Mouse (Mus musculus): ENCODE results near the gene Ulk4. TPM values are rescaled to one million over a fixed set of nuclear protein-coding genes. Genes with fewer than 3 reads are reported as not detected.
"Not testable (repeated sequence)": the region's sequence is repeated elsewhere in the genome, so short reads cannot be mapped to it uniquely, and the experiment has no call there.

The Ulk4 gene
- total RNA-seq, 2 experiments from 2014 or later, result 0.21 to 0.48 TPM

DNA sequence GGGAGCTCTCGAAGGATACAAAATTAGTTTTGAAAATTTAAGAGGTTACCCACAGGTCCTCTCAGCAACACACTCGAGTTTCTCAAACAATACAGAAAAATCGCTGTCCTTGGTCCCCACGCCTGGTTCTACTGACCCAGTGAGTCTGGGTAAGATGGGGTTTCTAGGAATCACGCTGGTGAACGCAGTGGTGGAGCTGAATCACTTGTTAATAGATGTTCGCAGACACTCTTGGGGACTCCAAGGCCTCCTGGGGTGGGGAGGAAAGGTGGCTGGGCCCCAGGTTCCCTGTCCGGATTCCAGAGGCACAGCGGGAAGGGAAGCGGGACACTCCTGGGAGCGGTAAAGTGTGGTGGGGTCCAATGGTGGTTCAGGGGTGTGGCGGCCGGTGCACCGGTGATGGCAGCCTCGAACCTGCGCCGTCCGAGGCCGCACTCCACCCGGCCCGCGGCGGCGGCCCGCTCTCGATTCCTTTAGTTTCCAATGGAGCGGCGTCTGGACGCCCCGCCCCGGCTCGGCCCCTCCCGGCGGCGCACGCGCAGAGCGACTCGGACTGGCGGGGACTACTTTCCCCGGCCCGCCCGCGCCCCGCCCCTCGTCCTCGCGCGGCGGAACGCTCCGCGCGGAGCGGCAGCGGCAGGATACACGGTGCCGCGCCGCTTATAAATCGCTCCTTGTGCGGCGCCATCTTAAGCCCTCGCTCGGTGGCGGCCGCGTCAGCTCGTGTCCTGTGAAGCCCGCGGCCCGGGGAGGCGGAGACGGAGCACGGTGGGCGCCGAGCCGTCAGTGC lies 344.0 kb downstream of the Ulk4 start:
- peak; percentile 93 for DNase-seq (ENCODE audit: low spot score)
- intact Hi-C loops (cut with DNase I), result loop anchor here (5.0 kb wide), 1 partner anchor 81 kb away; no protein-coding TSS in a partner anchor

DNA sequence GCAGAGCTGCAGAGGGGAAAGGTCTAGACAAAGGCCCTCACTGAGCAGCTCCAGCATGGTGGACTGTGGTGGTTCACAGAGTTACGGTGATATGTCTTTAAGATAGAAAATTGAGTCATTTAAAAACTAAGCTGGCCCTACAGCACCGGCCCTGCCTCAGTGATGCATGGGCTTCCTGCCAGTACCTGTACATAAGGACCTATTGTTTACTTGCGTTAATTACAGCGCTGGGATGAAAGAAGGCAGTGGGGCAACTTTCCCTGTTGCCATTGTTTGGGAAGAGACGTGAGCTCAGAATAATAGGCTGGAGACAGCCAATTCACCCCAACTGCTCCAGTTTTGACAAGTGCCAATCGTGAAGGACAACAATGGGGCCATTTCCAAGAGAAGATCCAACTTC lies 344.6 kb downstream of the Ulk4 start:
- intact Hi-C loops (cut with DNase I), result loop anchor here (5.0 kb wide), 1 partner anchor 80 kb away; no protein-coding TSS in a partner anchor
- no peak for DNase-seq (ENCODE audit: low spot score)

DNA sequence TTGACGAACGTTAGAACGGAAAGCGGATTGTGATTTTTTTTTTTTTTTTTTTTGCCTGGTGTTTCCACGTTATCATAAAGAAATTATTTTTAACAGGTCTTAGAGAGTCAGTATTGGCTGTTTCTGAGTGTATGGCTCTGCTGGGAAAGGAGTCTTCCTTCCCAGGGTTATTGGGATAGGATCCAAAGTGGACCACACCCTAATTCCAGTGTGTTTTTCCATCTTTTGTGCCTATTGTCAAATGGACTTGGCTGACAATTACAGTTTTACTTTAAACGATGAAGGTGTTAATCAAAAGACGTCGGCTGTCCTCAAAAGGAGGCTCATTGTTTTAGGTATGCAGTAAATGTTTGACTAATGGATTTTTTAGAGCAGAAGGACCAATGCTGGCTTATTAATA lies 346.2 kb downstream of the Ulk4 start:
- intact Hi-C loops (cut with DNase I), result loop anchor here (5.0 kb wide), 1 partner anchor 79 kb away; no protein-coding TSS in a partner anchor
- no peak for DNase-seq (ENCODE audit: low spot score)

DNA sequence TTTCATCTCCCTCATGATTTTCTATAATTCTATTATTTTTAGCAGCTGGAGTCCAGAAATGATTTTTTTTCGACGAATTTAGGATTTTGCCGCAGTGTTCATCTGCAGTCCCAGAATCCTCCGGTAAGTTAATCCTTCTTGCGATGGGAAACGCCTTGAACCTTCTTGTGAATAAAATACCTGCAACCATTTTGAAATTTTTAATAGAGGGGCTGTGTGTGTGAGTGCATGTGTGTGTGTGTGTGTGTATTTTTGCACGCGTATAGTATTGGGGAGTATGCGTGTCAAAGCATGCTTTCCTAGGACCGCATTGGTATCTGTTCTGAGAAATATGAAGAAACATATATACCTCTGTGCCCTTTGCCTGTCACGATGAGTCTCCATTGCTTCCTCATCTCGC lies 347.0 kb downstream of the Ulk4 start:
- intact Hi-C loops (cut with DNase I), result loop anchor here (5.0 kb wide), 1 partner anchor 78 kb away; no protein-coding TSS in a partner anchor
- DNase-seq (ENCODE audit: low spot score), result no peak

DNA sequence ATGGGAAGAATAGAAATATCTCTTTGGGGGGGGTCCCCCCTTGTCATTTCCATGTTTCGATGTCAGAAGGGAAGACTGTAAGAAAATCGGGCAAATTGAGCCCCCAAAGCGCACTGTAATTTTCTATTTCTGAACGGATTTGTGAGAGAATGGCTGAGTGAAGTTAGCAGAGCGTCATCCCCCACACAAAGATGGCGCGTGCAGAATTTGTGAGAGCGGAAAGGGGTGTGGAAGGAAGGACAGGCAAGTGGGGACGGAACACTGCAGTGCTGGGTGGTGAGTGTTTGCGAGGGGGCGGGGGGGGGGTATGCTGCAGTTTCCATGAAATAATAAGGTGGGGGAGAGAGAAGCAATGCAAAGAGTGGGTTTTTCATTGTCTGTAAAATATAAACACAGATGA lies 347.9 kb downstream of the Ulk4 start, which contains the start of gene Ctnnb1:
TSS of gene Ctnnb1 (plus strand) at position 136 of the 400 bp plus-strand sequence.
- intact Hi-C loops (cut with DNase I), result loop anchor here (5.0 kb wide), 1 partner anchor 47 kb away; no protein-coding TSS in a partner anchor
- no peak for DNase-seq (ENCODE audit: low spot score)

DNA sequence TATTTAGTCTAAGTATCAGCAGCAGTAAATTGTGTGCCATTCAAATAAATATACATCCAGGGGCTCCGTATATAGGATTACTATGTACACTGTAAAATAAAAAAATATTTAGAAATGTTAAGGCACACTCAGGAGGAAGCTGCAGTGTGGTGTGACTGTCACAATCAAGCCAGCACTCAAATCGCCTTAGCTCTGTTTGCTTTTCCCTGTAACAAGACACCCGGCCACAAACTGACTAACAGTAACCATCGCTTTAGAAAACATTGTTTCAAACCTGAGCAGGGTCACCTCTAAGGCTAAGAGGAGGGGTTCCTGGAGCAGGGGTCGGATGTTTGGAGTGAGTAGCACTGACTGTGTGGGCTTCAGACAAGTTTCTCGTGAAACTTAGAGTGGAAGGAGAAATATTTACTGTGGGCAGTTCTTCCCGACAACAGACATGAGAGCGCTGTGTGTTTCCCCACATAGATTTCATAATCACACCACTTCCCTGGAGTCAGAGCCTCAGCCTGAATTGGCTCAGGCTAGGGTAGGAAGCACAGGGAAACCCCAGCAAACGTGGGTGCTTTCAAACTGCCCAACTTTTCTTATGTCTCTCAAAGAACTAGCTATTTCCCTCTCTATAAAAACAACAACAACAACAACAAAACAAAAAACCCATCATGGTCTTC lies 349.9 kb downstream of the Ulk4 start:
- DNase-seq (ENCODE audit: low spot score), result no peak
- intact Hi-C loops (cut with DNase I), result loop anchor here (5.0 kb wide), 1 partner anchor 45 kb away; no protein-coding TSS in a partner anchor

DNA sequence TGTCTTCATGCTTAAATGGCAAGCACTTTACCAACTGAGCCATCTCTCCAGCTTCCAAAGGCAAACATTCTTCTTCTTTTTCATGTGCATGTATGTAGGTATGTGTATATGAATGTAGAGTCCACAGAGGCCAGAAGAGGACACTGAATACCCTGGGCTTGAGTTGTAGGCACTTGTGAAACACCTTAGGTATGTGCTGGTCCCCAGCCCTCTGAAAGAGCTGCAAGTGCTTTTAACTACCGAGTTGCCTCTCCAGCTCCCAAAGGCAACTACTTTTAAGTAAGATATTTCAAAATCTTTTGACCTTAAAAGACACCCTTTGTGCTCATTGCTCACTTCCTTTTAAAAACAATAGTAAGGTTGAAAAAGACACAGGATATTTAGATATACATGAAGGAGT lies 350.9 kb downstream of the Ulk4 start:
- intact Hi-C loops (cut with DNase I), result loop anchor here (5.0 kb wide), 1 partner anchor 44 kb away; no protein-coding TSS in a partner anchor
- DNase-seq (ENCODE audit: low spot score), result no peak

DNA sequence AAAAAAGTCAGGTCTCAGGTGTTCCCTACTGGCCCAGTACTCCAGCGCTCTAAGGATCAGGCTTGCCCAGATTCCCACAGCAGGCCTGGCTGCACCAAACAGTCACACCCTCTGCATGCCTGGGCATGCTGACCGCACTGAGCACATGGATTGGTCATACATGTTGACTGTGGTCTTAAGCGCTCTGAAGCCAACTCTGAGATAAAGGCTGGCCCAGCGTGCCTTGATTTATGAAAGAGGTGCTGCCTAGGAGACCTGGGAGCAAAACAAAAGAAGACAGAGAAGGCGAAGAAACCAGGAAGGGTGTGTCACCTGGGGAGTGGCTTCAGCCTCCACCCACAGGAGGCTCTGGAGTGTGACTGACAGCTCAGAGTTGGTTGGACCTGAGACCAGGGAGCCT lies 357.9 kb downstream of the Ulk4 start:
- intact Hi-C loops (cut with DNase I), result loop anchor here (5.0 to 10.0 kb wide), 3 partner anchors 114 to 317 kb away; no protein-coding TSS in a partner anchor
- DNase-seq (ENCODE audit: low spot score), result no peak

DNA sequence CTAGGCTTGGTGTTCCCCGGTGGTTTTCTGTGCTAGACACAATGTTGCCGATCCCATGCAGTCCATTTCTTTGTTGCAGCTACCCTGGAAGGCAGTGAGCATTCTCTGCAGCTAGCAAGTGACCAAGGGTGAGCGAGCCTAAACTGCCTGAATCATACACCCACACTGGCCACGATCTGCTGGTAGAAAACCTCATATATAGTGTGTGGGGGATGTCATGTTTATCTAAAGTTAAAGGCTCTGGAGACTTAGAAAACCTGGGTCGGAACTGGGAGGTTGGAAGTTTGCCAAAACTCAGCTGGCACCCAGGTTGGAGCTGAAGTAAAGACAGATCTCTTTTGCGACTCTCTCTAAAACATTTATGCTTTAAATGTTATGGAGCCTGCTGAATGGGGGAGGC lies 358.4 kb downstream of the Ulk4 start:
- DNase-seq (ENCODE audit: low spot score), result no peak
- intact Hi-C loops (cut with DNase I), result loop anchor here (5.0 to 10.0 kb wide), 3 partner anchors 114 to 316 kb away; no protein-coding TSS in a partner anchor

DNA sequence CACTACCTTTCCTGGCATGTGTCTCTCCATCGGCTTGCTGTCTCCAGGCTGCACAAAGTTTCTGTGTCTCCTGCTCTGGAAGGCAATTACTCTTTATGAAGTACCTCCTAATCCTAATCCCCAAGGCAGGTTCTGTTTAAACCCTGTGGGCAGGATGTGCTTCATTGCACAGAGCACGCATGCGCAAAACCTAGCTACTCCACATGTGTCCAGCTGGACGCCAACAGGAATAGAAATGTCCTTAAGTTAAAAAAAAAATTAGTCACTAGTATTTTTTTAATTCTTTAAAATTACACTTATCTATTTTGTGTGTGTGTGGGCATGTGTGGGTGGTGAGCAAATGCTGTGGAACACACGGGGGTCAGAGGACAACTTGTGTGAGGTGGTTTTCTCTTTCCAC lies 358.8 kb downstream of the Ulk4 start:
- DNase-seq (ENCODE audit: low spot score), result no peak
- intact Hi-C loops (cut with DNase I), result loop anchor here (5.0 to 10.0 kb wide), 3 partner anchors 113 to 316 kb away; no protein-coding TSS in a partner anchor

DNA sequence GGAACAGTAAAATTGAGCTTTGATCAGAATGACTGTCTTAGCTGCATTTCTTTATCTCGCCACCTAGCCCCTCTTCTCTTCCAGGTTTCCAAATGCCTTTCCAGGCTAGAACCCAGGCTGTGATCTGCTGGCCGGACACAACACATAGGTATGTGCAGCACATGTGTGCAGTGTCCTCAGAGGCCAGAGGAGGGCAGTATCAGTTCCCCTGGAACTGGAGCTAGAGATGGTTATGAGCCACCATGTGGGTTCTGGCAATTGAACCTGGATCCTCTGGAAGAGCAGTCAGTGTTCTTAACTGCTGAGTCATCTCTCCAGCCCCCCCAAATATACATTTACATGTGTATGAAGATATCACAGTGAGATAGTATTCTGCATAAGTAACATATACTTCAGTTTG lies 359.4 kb downstream of the Ulk4 start:
- intact Hi-C loops (cut with DNase I), result loop anchor here (5.0 to 10.0 kb wide), 3 partner anchors 113 to 315 kb away; no protein-coding TSS in a partner anchor
- not testable (repeated sequence) for DNase-seq (ENCODE audit: low spot score)

DNA sequence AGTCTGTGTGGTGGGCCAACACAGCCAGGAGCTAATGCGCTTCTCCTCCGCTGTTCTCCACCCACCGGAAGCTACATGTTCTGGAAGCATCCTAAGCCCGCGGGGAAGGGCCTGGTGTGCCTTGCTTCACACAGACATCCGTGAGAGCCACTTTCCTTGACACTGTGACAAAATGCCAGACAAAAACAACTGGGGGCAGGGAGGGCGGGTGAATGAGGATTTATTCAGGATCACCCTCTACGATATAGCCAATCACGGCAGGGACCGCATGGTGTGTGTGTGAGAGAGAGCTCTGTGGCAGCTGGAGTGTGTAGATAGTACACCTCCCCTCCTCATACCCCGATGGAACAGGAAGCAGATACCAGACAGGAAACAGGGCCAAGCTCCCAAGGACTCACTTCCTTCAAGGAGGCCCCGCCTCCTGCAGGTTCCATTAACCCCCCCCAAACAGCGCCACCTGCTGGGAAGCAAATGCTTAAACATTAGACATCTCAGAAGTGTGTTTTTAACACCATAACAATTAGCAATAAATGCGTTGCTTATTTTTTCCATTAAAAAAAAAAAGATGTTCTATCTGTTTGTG lies 362.0 kb downstream of the Ulk4 start:
- DNase-seq (ENCODE audit: low spot score), result peak; percentile 27

DNA sequence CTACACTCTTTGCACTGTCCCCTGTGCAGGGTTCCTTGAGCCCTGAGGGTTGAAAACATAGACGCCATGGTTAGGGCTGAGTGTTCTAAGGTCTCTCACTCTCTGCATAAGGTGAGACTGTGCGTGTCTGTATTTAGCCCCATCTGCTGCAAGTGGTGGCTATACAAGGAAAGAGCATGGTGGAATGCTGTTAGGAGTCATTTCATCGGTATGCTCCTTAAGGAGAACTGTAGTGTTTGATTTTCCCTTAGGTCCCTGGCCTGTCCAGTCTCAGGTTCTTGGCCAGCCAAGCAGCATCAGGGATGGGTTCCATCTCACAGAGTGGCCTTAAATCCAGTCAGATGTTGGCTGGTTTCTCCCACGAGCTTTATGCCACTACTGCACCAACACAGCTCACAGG lies 362.6 kb downstream of the Ulk4 start:
- intact Hi-C loops (cut with DNase I), result loop anchor here (10.0 kb wide), 1 partner anchor 110 kb away; no protein-coding TSS in a partner anchor
- DNase-seq (ENCODE audit: low spot score), result no peak

More for the DNA sequence above, 362.0 kb downstream of the Ulk4 start:
- intact Hi-C loops (cut with DNase I), result loop anchor here (5.0 to 10.0 kb wide), 3 partner anchors 110 to 313 kb away; no protein-coding TSS in a partner anchor

DNA sequence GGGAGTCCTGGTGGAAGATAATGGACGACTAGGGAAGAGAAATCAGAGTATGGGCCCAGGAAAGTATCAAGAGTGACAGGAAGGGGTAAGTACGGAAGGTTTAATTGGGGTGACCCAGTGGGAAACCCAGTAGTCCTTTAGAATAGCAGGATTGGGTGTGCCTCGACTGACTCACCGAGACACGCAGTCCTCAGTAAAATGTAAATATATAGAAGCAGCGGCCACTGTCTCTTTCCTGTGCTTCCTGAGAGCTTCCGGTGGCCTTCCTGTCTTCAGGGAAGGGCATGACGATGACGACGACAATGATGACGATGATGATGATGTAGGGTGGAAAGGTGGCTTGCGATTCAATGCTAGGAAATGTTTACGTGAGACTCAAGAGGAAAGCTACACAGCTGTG lies 363.8 kb downstream of the Ulk4 start:
- intact Hi-C loops (cut with DNase I), result loop anchor here (10.0 kb wide), 1 partner anchor 108 kb away; no protein-coding TSS in a partner anchor
- no peak for DNase-seq (ENCODE audit: low spot score)

DNA sequence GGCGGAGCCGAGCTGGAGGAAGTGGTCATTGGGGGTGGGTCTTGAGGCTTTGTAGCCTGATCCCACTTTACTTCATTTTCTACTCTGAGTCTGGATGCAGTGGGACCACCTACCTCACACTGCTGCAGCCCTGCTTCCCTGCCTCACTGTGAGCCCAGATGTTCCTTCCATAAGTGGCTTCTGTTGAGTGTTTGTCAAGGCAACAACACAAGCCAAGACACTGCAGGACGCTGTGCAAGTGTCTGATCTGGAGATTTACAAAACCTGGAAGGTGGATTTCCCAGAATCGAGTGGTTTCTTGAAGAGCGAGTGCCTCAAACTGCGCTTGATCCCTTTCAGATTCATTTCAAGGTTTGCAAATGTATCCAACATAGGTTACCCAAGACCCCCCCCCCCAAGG lies 368.5 kb downstream of the Ulk4 start:
- intact Hi-C loops (cut with DNase I), result no loop called here
- DNase-seq (ENCODE audit: low spot score), result no peak

Small RNA genes within 50 kb of the gene (microRNA-seq; reads per million reads assigned to microRNA genes)
- not detected for gene Mir7090

Other genes with a start within 250 kb of the Ulk4 start
- 100 to 1,000 TPM; 309 to 322 TPM for gene Trak1, start 20.3 kb upstream of the Ulk4 start, total RNA-seq (2021)
- not detected for gene Cck, start 218.5 kb upstream of the Ulk4 start, total RNA-seq (2021)

Data from heart, postnatal 25 days (tissue).